Mouse (Mus musculus) kidney, embryonic 15.5 days (tissue): Measurements from ENCODE around the gene Epb41l4b. TPM values are rescaled to one million over a fixed set of nuclear protein-coding genes. Genes with fewer than 3 reads are reported as not detected.

Experiments
- ATAC-seq: fragments of 200-750 bp; cut with Nextera tagmentation; replicated peaks from 2 replicates; pipeline ENCODE4 v1.8.0; 2017; ENCODE audit warnings: moderate TSS enrichment; ENCODE audit not compliant: low FRiP score
- H3K27ac ChIP-seq: fragments of 300-500 bp; sonication (generic); 2 replicates; pipeline ENCODE4 v1.5.1; 2015; ENCODE audit warnings: mild to moderate bottlenecking, inconsistent platforms
- H3K27me3 ChIP-seq: fragments of 300-500 bp; sonication (generic); 2 replicates; pipeline ENCODE4 v1.6.1; 2015; ENCODE audit warnings: inconsistent platforms
- H3K36me3 ChIP-seq: fragments of 300-500 bp; sonication (generic); 2 replicates; pipeline ENCODE4 v1.6.1; 2015; ENCODE audit warnings: inconsistent platforms
- H3K4me1 ChIP-seq: fragments of 300-500 bp; sonication (generic); 2 replicates; pipeline ENCODE4 v1.6.1; 2015; ENCODE audit warnings: inconsistent platforms
- H3K4me2 ChIP-seq: fragments of 300-500 bp; sonication (generic); 2 replicates; pipeline ENCODE4 v1.6.1; 2015; ENCODE audit warnings: moderate library complexity, mild to moderate bottlenecking, inconsistent platforms
- H3K4me3 ChIP-seq: fragments of 300-500 bp; sonication (generic); replicated peaks from 2 replicates; pipeline ENCODE4 v1.5.1; 2015; ENCODE audit warnings: mild to moderate bottlenecking, inconsistent platforms
- H3K9ac ChIP-seq: fragments of 300-500 bp; sonication (generic); 2 replicates; pipeline ENCODE4 v1.6.1; 2015; ENCODE audit warnings: mild to moderate bottlenecking, inconsistent platforms
- H3K9me3 ChIP-seq: fragments of 300-500 bp; sonication (generic); replicated peaks from 2 replicates; pipeline ENCODE4 v1.6.1; 2016; ENCODE audit warnings: inconsistent platforms
- WGBS: fragments of 180-500 bp; shearing (Covaris S2); methylation state at CpG from one replicate; pipeline ENCODE4 v1.1.7; 2015; ENCODE audit warnings: mixed read lengths; 5-methylcytosine and 5-hydroxymethylcytosine counted together
- polyA plus RNA-seq: library from polyadenylated mRNA; unstranded; fragments of >200 nt; fragmentation: Nextera tagmentation; extraction: Ambion mirVana; gene quantifications from 2 replicates; pipeline ENCODE4 v1.2.1, GENCODE M21; 2015

Gene Epb41l4b
- 2.2 and 2.9 TPM in 2 replicates for polyA plus RNA-seq

GRCm38 (mm10) chr4:57143026-57143937, at the start of gene Epb41l4b:
Epb41l4b (minus strand) TSS chr4:57143437.
- peak within 1 kb of the TSS; percentile 59 for H3K9ac ChIP-seq
- no peak within 1 kb of the TSS for H3K27ac ChIP-seq

GRCm38 (mm10) chr4:57191543-57192283, 48.5 kb upstream of the Epb41l4b start:
- Histone ChIP-seq H3K27ac (no peak overlapping the region), H3K4me3 (no peak overlapping the region), H3K4me1 (peaks cover under 1% of the 10 kb centered on the region; the same call in 1 of the 2 replicates), H3K9me3 (no peaks in the 10 kb centered on the region), H3K9ac (no peak overlapping the region), H3K36me3 (peaks cover 19% of the 10 kb centered on the region), H3K27me3 (no peaks in the 10 kb centered on the region), H3K4me2 (no peak overlapping the region)
- ATAC-seq: no peak
- 76% methylated on average over 9 of the region's 9 CpGs for WGBS

More at GRCm38 (mm10) chr4:57143026-57143937, at the start of gene Epb41l4b:
- Histone ChIP-seq H3K4me3 (peak within 1 kb of the TSS; percentile 72), H3K27me3 (peaks cover 59% of the 10 kb centered on the region), H3K9me3 (no peaks in the 10 kb centered on the region), H3K36me3 (no peaks in the 10 kb centered on the region), H3K4me2 (peak within 1 kb of the TSS; percentile 95), H3K4me1 (peaks cover 45% of the 10 kb centered on the region)
- WGBS: under 1% methylated on average over 61 of the region's 142 CpGs
- peak; percentile 78 for ATAC-seq

- ATAC-seq: no peak
- H3K4me3 ChIP-seq: no peak overlapping the region
- WGBS: 96% methylated on average over 2 of the region's 2 CpGs
These were observed 46.6 kb upstream of the Epb41l4b start for GRCm38 (mm10) chr4:57189881-57190280.

GRCm38 (mm10) chr4:57186035-57186434, 42.8 kb upstream of the Epb41l4b start:
- Histone ChIP-seq H3K4me2 (no peak overlapping the region), H3K4me3 (no peak overlapping the region), H3K9ac (no peak overlapping the region), H3K4me1 (peaks cover 15% of the 10 kb centered on the region), H3K36me3 (no peaks in the 10 kb centered on the region), H3K27ac (no peak overlapping the region), H3K9me3 (no peaks in the 10 kb centered on the region), H3K27me3 (no peaks in the 10 kb centered on the region)
- WGBS: 8% methylated on average over 6 of the region's 6 CpGs
- ATAC-seq: peak; percentile 65; the same call in 1 of the 2 replicates

More at GRCm38 (mm10) chr4:57189881-57190280, 46.6 kb upstream of the Epb41l4b start:
- Histone ChIP-seq H3K9ac (no peak overlapping the region), H3K9me3 (no peaks in the 10 kb centered on the region), H3K4me1 (peaks cover 13% of the 10 kb centered on the region), H3K4me2 (no peak overlapping the region), H3K27ac (no peak overlapping the region), H3K27me3 (no peaks in the 10 kb centered on the region), H3K36me3 (peaks cover 8% of the 10 kb centered on the region)

GRCm38 (mm10) chr4:57185462-57185861, 42.2 kb upstream of the Epb41l4b start:
- Histone ChIP-seq H3K27ac (no peak overlapping the region), H3K36me3 (no peaks in the 10 kb centered on the region), H3K4me1 (peaks cover 15% of the 10 kb centered on the region), H3K27me3 (no peaks in the 10 kb centered on the region), H3K4me3 (no peak overlapping the region), H3K9me3 (no peaks in the 10 kb centered on the region), H3K9ac (no peak overlapping the region), H3K4me2 (no peak overlapping the region)
- no peak for ATAC-seq
- WGBS: 79% methylated on average over 8 of the region's 8 CpGs

GRCm38 (mm10) chr4:57183493-57183892, 40.3 kb upstream of the Epb41l4b start:
- 44% methylated on average over 4 of the region's 4 CpGs for WGBS
- Histone ChIP-seq H3K9ac (no peak overlapping the region), H3K4me1 (peaks cover 15% of the 10 kb centered on the region), H3K27ac (no peak overlapping the region), H3K36me3 (no peaks in the 10 kb centered on the region), H3K4me3 (no peak overlapping the region), H3K27me3 (no peaks in the 10 kb centered on the region), H3K4me2 (no peak overlapping the region), H3K9me3 (no peaks in the 10 kb centered on the region)
- peak; percentile 77; the same call in 1 of the 2 replicates for ATAC-seq

GRCm38 (mm10) chr4:57181538-57181937, 38.3 kb upstream of the Epb41l4b start:
- no peak for ATAC-seq
- H3K4me2 ChIP-seq: no peak overlapping the region
- H3K9me3 ChIP-seq: no peaks in the 10 kb centered on the region
- no peak overlapping the region for H3K9ac ChIP-seq
- H3K27ac ChIP-seq: no peak overlapping the region
- H3K36me3 ChIP-seq: no peaks in the 10 kb centered on the region
- no peak overlapping the region for H3K4me3 ChIP-seq
- peaks cover 14% of the 10 kb centered on the region for H3K4me1 ChIP-seq
- H3K27me3 ChIP-seq: no peaks in the 10 kb centered on the region
- 78% methylated on average over 1 of the region's 1 CpGs for WGBS

GRCm38 (mm10) chr4:57178881-57179280, 35.6 kb upstream of the Epb41l4b start:
- Histone ChIP-seq H3K9me3 (no peaks in the 10 kb centered on the region), H3K4me3 (no peak overlapping the region), H3K27ac (no peak overlapping the region), H3K36me3 (no peaks in the 10 kb centered on the region), H3K9ac (no peak overlapping the region), H3K4me2 (no peak overlapping the region), H3K4me1 (peaks cover 9% of the 10 kb centered on the region), H3K27me3 (no peaks in the 10 kb centered on the region)
- WGBS: 69% methylated on average over 4 of the region's 4 CpGs
- ATAC-seq: no peak

- no peaks in the 10 kb centered on the region for H3K27me3 ChIP-seq
- no peak overlapping the region for H3K27ac ChIP-seq
- ATAC-seq: 0 out of 2 replicates have a peak, but pooled peaks have one; percentile 40
- no peak overlapping the region for H3K4me3 ChIP-seq
- peaks cover 13% of the 10 kb centered on the region for H3K4me1 ChIP-seq
- H3K9me3 ChIP-seq: no peaks in the 10 kb centered on the region
- 41% methylated on average over 10 of the region's 10 CpGs for WGBS
- H3K9ac ChIP-seq: no peak overlapping the region
- no peaks in the 10 kb centered on the region for H3K36me3 ChIP-seq
- H3K4me2 ChIP-seq: no peak overlapping the region
These were observed 32.1 kb upstream of the Epb41l4b start for GRCm38 (mm10) chr4:57175329-57175728.

GRCm38 (mm10) chr4:57172861-57173260, 29.6 kb upstream of the Epb41l4b start:
- H3K9ac ChIP-seq: no peak overlapping the region
- no peaks in the 10 kb centered on the region for H3K36me3 ChIP-seq
- ATAC-seq: no peak
- H3K4me1 ChIP-seq: peaks cover 13% of the 10 kb centered on the region
- no peaks in the 10 kb centered on the region for H3K9me3 ChIP-seq
- no peak overlapping the region for H3K27ac ChIP-seq
- no peak overlapping the region for H3K4me2 ChIP-seq
- WGBS: 56% methylated on average over 8 of the region's 8 CpGs
- no peaks in the 10 kb centered on the region for H3K27me3 ChIP-seq
- no peak overlapping the region for H3K4me3 ChIP-seq

GRCm38 (mm10) chr4:57171817-57172216, 28.6 kb upstream of the Epb41l4b start:
- H3K4me1 ChIP-seq: peaks cover 13% of the 10 kb centered on the region

GRCm38 (mm10) chr4:57168680-57169079, 25.4 kb upstream of the Epb41l4b start:
- no peaks in the 10 kb centered on the region for H3K9me3 ChIP-seq
- 77% methylated on average over 3 of the region's 3 CpGs for WGBS
- no peak for ATAC-seq
- H3K9ac ChIP-seq: no peak overlapping the region
- 0 out of 2 replicates have a peak, but pooled peaks cover 7% of the 10 kb centered on the region for H3K4me1 ChIP-seq
- no peak overlapping the region for H3K4me3 ChIP-seq
- H3K36me3 ChIP-seq: no peaks in the 10 kb centered on the region
- no peaks in the 10 kb centered on the region for H3K27me3 ChIP-seq
- H3K27ac ChIP-seq: no peak overlapping the region
- no peak overlapping the region for H3K4me2 ChIP-seq

More at GRCm38 (mm10) chr4:57171817-57172216, 28.6 kb upstream of the Epb41l4b start:
- H3K9ac ChIP-seq: no peak overlapping the region
- ATAC-seq: no peak
- no peaks in the 10 kb centered on the region for H3K27me3 ChIP-seq
- no peak overlapping the region for H3K4me3 ChIP-seq
- 42% methylated on average over 5 of the region's 5 CpGs for WGBS
- H3K36me3 ChIP-seq: no peaks in the 10 kb centered on the region
- 0 out of 2 replicates have a peak overlapping the region, but pooled peaks have one; percentile 20 for H3K27ac ChIP-seq
- no peaks in the 10 kb centered on the region for H3K9me3 ChIP-seq
- H3K4me2 ChIP-seq: no peak overlapping the region
